Mouse (Mus musculus) retina, postnatal 1 day (tissue): ENCODE results near the gene Inpp4a.

Experiments used
- DNase-seq: peaks from one replicate; pipeline ENCODE4 v3.0.0-alpha.2; 2012

Inpp4a gene

GRCm38 (mm10) chr1:37323208-37323607, 23.5 kb downstream of the Inpp4a start:
- DNase-seq = no peak

GRCm38 (mm10) chr1:37324569-37324968, 24.9 kb downstream of the Inpp4a start:
- no peak for DNase-seq

- no peak for DNase-seq
These were observed 27.6 kb downstream of the Inpp4a start for GRCm38 (mm10) chr1:37327311-37327710.

DNA sequence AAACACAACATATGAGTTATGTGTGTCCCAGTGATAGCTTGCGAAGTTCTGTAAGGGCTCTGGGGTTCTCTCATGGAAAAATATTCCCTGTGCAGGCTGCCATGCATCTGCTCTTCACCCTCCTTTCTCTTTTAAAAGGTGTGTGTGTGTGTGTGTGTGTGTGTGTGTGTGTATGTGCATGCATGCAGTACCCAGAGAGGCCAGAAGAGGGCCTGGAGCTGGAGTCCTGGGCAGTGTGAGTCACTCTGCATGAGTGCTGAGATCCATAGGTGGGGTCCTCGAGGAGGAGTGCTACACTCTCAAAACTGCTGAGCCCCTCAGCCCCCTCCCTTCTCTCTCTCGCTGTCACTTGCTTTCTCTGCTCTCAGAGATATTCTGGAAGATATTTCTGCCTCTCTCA, 29.5 kb downstream of the Inpp4a start:
- DNase-seq = no peak

DNA sequence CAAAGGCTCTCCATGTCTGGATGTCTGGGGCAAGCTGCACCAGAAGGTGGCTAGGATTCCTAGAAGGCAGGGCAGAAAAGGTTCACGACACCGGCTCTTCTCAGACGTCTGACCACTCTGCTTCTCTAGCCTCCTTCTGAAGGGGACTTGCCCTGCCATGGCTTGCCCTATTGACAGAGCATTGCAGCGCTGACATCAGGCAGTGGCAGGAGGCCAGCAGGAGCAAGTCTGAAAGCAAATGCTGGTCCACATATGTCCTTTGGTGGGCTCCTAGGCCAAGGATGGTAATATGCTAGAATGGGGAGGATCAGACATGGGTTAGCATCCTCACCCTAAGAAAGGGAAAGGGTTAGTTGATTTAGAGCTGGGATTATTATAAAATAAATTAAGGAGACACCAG, 30.2 kb downstream of the Inpp4a start:
- no peak for DNase-seq

DNA sequence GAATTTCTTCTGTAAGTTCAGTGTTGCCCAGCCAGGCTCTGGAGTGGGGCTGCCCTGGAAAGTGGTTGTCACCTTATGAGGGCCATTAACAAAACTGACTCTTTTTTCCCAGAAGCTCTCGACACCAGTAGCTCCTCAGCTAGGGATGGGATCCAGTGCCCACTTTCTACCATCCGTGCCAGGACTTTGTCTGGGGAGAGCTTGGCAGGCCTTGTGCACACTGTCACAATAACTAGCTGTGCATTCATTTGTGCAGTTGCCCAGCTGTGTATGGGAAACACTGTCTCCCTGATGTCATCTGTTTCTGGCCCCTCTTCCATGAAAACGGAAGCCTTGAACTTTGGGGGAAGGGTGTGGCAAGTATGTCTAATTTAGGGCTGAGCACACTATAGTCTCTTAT, 33.1 kb downstream of the Inpp4a start:
- DNase-seq = peak; percentile 23

DNA sequence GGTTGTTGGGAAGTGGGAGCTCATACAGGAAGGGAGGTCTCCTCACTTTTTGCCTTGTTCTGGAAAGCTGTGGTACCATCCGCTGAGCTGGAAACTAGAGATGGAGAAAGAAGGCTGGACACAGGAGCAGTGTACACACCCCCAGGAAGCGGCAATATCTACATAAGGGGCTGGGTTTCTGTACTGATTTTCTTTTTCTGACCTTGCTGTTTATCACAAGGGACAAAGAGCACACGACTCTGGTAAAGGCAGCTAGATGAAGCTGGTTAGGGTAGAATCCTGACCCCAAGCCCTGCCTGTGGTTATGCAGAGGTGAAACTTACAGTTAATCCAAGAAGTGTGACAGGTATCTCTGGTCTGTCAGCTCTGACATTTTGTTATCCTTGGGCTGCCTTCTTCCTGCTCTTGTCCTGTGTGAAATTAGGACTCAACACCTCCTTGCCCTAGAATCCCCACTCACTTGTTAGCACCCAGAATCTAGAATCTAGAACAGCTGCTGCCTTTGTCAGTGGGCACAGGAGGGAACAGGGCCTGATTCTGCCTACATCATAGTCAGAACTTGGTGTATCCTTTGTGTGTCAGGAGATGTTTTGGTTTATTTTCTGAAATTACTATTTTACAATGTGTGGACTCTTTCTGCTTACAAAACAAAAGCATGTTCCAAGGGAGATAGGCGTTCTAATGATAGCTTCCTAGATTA, 34.2 kb downstream of the Inpp4a start:
- DNase-seq = no peak

DNA sequence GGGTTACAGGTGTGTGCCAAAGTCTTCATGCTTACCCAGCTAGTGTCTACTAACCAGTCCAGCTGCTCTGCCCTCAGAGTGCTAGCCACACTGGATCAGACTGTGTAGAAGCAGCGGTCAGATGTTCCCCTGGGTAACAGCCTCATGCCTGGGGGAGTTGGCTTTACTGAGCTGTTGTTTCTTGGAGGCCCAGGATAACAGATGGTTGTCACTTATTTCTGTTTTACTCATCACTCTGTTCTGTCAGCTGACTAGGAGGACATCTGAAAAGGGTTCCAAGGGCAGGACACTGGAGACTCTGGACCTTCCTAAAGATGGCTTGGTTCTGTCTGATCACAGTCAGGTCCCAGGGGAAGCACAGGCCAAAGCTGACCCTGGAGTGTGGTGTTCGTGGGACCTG, 36.4 kb downstream of the Inpp4a start:
- no peak for DNase-seq

DNA sequence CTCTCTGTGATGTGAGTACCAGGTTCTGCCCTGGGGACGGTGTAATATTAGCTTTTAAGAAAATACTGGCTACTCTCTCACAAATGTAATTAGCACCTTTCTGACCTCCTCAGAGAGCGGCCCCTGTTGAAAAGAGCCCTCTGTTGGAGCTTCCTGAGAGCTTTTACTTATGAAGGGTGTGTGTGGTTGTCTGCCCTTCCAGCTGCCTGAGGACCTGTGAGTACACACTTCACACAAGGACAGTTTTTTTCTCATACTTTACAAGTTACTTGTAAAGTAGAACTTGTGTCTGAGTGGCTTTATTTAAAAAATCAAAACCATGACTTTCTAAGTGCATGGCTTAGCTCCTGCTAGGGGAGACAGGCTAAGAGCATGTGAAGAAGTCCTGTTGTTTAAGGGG, 37.1 kb downstream of the Inpp4a start:
- no peak for DNase-seq

DNA sequence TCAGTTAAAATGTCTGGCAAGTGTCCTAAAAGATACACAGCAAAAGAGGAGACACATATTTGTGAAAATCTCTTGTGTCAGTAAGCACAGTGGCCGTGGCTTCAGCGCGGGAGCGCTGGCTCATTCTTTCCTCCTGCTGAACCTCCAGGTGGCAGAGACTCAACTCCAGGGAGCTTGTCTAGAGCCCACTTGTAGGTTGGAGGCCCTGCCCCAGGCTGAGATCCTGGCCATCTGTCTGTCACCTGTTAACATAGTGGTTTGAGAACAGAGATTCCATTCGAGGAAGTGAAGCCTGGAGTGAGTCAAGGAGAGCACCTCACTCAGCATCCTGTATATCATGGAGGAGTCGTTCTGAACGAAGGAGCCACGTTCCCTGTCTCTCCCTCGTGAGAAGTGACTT, 37.6 kb downstream of the Inpp4a start:
- no peak for DNase-seq

DNA sequence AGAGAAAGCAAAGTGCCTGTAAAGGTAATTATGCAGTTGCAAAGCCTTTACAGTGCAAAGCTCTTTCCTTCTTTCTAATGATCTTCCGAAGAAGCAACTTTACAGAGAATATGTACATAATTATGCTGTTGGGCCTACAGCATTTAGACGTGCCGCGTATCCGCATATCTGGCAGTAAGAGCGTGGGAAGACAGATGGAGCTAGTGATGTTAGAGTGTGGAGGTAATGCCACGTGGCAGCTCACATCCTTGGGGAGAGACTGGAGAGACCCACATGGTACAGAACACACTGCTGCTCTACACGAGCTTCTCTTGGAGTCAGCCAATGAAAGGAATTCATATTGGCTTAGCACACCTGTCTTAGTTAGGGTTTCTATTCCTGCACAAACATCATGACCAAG, 39.5 kb downstream of the Inpp4a start:
- DNase-seq = no peak

- DNase-seq = no peak
These were observed 41.7 kb downstream of the Inpp4a start for GRCm38 (mm10) chr1:37341347-37341746.

- peak; percentile 62 for DNase-seq
These were observed 42.2 kb downstream of the Inpp4a start for GRCm38 (mm10) chr1:37341914-37342313.

- DNase-seq = no peak
These were observed 42.9 kb downstream of the Inpp4a start for GRCm38 (mm10) chr1:37342524-37342923.

- no peak for DNase-seq
These were observed 43.6 kb downstream of the Inpp4a start for GRCm38 (mm10) chr1:37343265-37343664.

GRCm38 (mm10) chr1:37344223-37344916, 44.7 kb downstream of the Inpp4a start:
- DNase-seq = no peak

- DNase-seq = no peak
These were observed 47.9 kb downstream of the Inpp4a start for GRCm38 (mm10) chr1:37347361-37348080.

GRCm38 (mm10) chr1:37350886-37351651, 51.4 kb downstream of the Inpp4a start:
- peak; percentile 78 for DNase-seq

- no peak for DNase-seq
These were observed 52.3 kb downstream of the Inpp4a start for GRCm38 (mm10) chr1:37351961-37352360.

GRCm38 (mm10) chr1:37353456-37353855, 53.8 kb downstream of the Inpp4a start:
- DNase-seq = no peak

DNA sequence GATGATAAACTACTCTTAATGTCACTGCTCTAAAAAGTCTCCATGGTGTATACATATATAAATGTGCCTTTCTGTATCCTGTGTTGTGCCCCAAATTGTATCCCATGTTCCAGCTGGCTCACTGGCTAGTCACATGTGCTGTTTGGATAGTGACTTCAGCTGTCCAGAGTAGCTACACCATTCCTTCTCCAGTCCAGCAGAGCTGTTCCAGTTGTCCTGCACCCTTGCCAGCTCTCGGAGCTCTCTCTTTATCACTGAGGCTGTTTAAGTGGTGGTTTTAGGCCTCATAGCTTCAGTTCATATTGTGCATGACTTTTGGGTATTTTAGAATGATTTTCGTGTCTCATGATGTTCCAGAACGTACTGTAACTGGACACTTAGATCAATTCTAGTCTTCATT, 55.8 kb downstream of the Inpp4a start:
- DNase-seq = no peak

DNA sequence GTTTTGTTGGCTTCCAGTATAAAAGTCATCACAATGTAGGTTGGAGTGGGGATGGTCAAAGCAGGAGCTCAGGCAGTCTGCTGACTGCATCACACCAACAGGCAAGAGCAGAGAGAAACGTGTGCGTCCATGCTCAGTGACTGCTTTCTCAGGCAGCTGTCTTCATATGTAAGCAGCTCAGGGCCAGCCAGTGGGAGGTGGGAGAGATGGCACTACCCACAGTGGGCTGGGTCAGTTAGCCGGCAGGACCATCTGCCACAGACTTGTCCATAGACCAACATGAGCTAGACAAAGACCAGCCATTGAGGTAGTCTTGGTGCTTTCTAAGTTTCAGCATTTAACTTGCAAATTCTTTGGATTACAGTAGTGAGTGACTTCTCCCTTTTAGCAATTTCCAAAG, 56.6 kb downstream of the Inpp4a start:
- peak; percentile 40 for DNase-seq

- DNase-seq = no peak
These were observed 57.5 kb downstream of the Inpp4a start for GRCm38 (mm10) chr1:37357173-37357572.
